Mouse (Mus musculus) cerebellum, adult (tissue): ENCODE measurements around the gene Serp2.
A peak's percentile ranks its signal among the peaks of the same experiment; 100 is the strongest.
"Not testable (repeated sequence)": the region's sequence is repeated elsewhere in the genome, so short reads cannot be mapped to it uniquely, and the experiment has no call there.

ENCODE experiments used
- ATAC-seq: cut with Nextera tagmentation; 2 replicates; pipeline ENCODE4 v1.9.2; 2017; ENCODE audit warnings: mild to moderate bottlenecking, moderate library complexity, mixed read lengths; ENCODE audit not compliant: insufficient number of reproducible peaks, low FRiP score, low TSS enrichment

The Serp2 gene

GRCm38 (mm10) chr14:76577840-76578239, 21.2 kb upstream of the Serp2 start:
- no peak for ATAC-seq

GRCm38 (mm10) chr14:76570292-76570691, 13.6 kb upstream of the Serp2 start:
- no peak for ATAC-seq

GRCm38 (mm10) chr14:76569271-76569961, 12.7 kb upstream of the Serp2 start:
- no peak for ATAC-seq

GRCm38 (mm10) chr14:76568548-76568947, 11.9 kb upstream of the Serp2 start:
- ATAC-seq: no peak

GRCm38 (mm10) chr14:76567280-76567679, 10.6 kb upstream of the Serp2 start:
- ATAC-seq: no peak

GRCm38 (mm10) chr14:76566711-76567110, 10.0 kb upstream of the Serp2 start:
- ATAC-seq: no peak

GRCm38 (mm10) chr14:76566193-76566592, 9.5 kb upstream of the Serp2 start:
- ATAC-seq: no peak

- no peak for ATAC-seq
These were observed 2.5 kb upstream of the Serp2 start for GRCm38 (mm10) chr14:76559208-76559607.

- ATAC-seq: not testable (repeated sequence)
These were observed 1.5 kb upstream of the Serp2 start for GRCm38 (mm10) chr14:76558171-76558570.

GRCm38 (mm10) chr14:76556031-76556851, 448 bp downstream of the Serp2 start:
- ATAC-seq: peak; percentile 78

- ATAC-seq: no peak
These were observed 1.2 kb downstream of the Serp2 start for GRCm38 (mm10) chr14:76555263-76556030.

GRCm38 (mm10) chr14:76544136-76544535, 12.6 kb downstream of the Serp2 start:
- no peak for ATAC-seq

GRCm38 (mm10) chr14:76541341-76541740, 15.3 kb downstream of the Serp2 start:
- no peak for ATAC-seq

- ATAC-seq: no peak
These were observed 16.6 kb downstream of the Serp2 start for GRCm38 (mm10) chr14:76540005-76540670.

- ATAC-seq: no peak
These were observed 19.8 kb downstream of the Serp2 start for GRCm38 (mm10) chr14:76536921-76537320.

GRCm38 (mm10) chr14:76535096-76535495, 21.6 kb downstream of the Serp2 start:
- no peak for ATAC-seq

- no peak for ATAC-seq
These were observed 23.4 kb downstream of the Serp2 start for GRCm38 (mm10) chr14:76533170-76533815.

- ATAC-seq: no peak
These were observed 24.2 kb downstream of the Serp2 start for GRCm38 (mm10) chr14:76532257-76533169.
